Mouse (Mus musculus) skeletal muscle tissue, adult 2 months (tissue): ENCODE data around the gene Ap4b1.
"Not testable (repeated sequence)": the region's sequence is repeated elsewhere in the genome, so short reads cannot be mapped to it uniquely, and the experiment has no call there.

Experiments used
- DNase-seq: peaks from one replicate; pipeline ENCODE4 v3.0.0-alpha.2; 2012; ENCODE audit warnings: low read depth, low spot score

Ap4b1 gene

GRCm38 (mm10) chr3:103801631-103802531, 7.4 kb upstream of the Ap4b1 start:
- DNase-seq, result peak; percentile 94

- DNase-seq, result no peak
These were observed 6.5 kb upstream of the Ap4b1 start for GRCm38 (mm10) chr3:103802861-103803260.

GRCm38 (mm10) chr3:103805671-103806070, 3.6 kb upstream of the Ap4b1 start:
- DNase-seq, result no peak

GRCm38 (mm10) chr3:103809799-103810150, 455 bp downstream of the Ap4b1 start:
- no peak for DNase-seq

- DNase-seq, result no peak
These were observed 1.6 kb downstream of the Ap4b1 start for GRCm38 (mm10) chr3:103810967-103811366.

GRCm38 (mm10) chr3:103827548-103827947, 18.2 kb downstream of the Ap4b1 start:
- DNase-seq, result no peak

- DNase-seq, result no peak
These were observed 19.7 kb downstream of the Ap4b1 start for GRCm38 (mm10) chr3:103829036-103829435.

- not testable (repeated sequence) for DNase-seq
These were observed 21.4 kb downstream of the Ap4b1 start for GRCm38 (mm10) chr3:103830681-103831080.

- no peak for DNase-seq
These were observed 21.8 kb downstream of the Ap4b1 start for GRCm38 (mm10) chr3:103831146-103831545.

- no peak for DNase-seq
These were observed 23.1 kb downstream of the Ap4b1 start, which contains the start of gene Bcl2l15 for GRCm38 (mm10) chr3:103832426-103832825. TSS of gene Bcl2l15 (plus strand) at chr3:103832601.

GRCm38 (mm10) chr3:103834001-103834400, 24.7 kb downstream of the Ap4b1 start:
- no peak for DNase-seq

- no peak for DNase-seq
These were observed 26.1 kb downstream of the Ap4b1 start for GRCm38 (mm10) chr3:103835272-103835950.

- DNase-seq, result no peak
These were observed 26.6 kb downstream of the Ap4b1 start for GRCm38 (mm10) chr3:103835951-103836310.

GRCm38 (mm10) chr3:103836453-103836852, 27.1 kb downstream of the Ap4b1 start:
- DNase-seq, result no peak

- no peak for DNase-seq
These were observed 30.4 kb downstream of the Ap4b1 start for GRCm38 (mm10) chr3:103839711-103840110.

- not testable (repeated sequence) for DNase-seq
These were observed 30.9 kb downstream of the Ap4b1 start for GRCm38 (mm10) chr3:103840195-103840594.

GRCm38 (mm10) chr3:103840946-103841345, 31.6 kb downstream of the Ap4b1 start:
- not testable (repeated sequence) for DNase-seq

GRCm38 (mm10) chr3:103850644-103851363, 41.5 kb downstream of the Ap4b1 start:
- no peak for DNase-seq

GRCm38 (mm10) chr3:103851481-103851880, 42.2 kb downstream of the Ap4b1 start:
- DNase-seq, result no peak

- DNase-seq, result no peak
These were observed 42.6 kb downstream of the Ap4b1 start for GRCm38 (mm10) chr3:103851882-103852281.

GRCm38 (mm10) chr3:103852565-103853299, 43.4 kb downstream of the Ap4b1 start:
- peak; percentile 25 for DNase-seq
